Mouse (Mus musculus) megakaryocyte, embryonic 14.5 days (primary cell): Measurements from ENCODE around the gene Olfr213. TPM values are rescaled to one million over a fixed set of nuclear protein-coding genes. Genes with fewer than 3 reads are reported as not detected.

Experiments used
- H3K27me3 ChIP-seq: replicated peaks from 2 replicates; pipeline ENCODE3; 2012; ENCODE audit warnings: inconsistent platforms
- H3K36me3 ChIP-seq: replicated peaks from 2 replicates; pipeline ENCODE3; 2012; ENCODE audit warnings: low read length, inconsistent platforms, mixed read lengths
- H3K4me1 ChIP-seq: 2 replicates; pipeline ENCODE4 v1.6.1; 2012; ENCODE audit warnings: inconsistent platforms
- H3K4me3 ChIP-seq: replicated peaks from 2 replicates; pipeline ENCODE3; 2012; ENCODE audit warnings: moderate library complexity, mild to moderate bottlenecking, inconsistent platforms
- H3K9me3 ChIP-seq: 2 replicates; pipeline ENCODE4 v1.6.1; 2012; ENCODE audit warnings: inconsistent platforms
- FLI1 ChIP-seq: IDR thresholded peaks from 2 replicates; pipeline ENCODE4 v1.6.1; 2012; ENCODE audit warnings: low read length, inconsistent platforms, mixed read lengths
- GATA1 ChIP-seq: IDR thresholded peaks from 3 replicates; pipeline ENCODE4 v1.6.1; 2012; ENCODE audit warnings: mixed read lengths, low read length, inconsistent platforms, borderline replicate concordance
- polyA plus RNA-seq: library from polyadenylated mRNA; stranded (reverse); fragments of >175 nt; gene quantifications from 2 replicates; pipeline ENCODE4 v1.2.3, GENCODE M21; 2012; ENCODE audit warnings: low replicate concordance; ENCODE audit not compliant: insufficient read depth

Olfr213 gene
- polyA plus RNA-seq, 1 experiment, result not detected

- peaks cover 7% of the 10 kb centered on the region for H3K4me1 ChIP-seq
Observed at GRCm38 (mm10) chr6:116569834-116570233, 31.6 kb downstream of the Olfr213 start.

GRCm38 (mm10) chr6:116584095-116584494 is 45.8 kb downstream of the Olfr213 start, which contains the start of gene Olfr215:
TSS of gene Olfr215 (minus strand) at chr6:116584195.
- Histone ChIP-seq H3K4me1 (peaks cover 3% of the 10 kb centered on the region; the same call in 1 of the 2 replicates), H3K36me3 (no peaks in the 10 kb centered on the region), H3K4me3 (no peak within 1 kb of the TSS), H3K27me3 (peaks cover 13% of the 10 kb centered on the region), H3K9me3 (no peaks in the 10 kb centered on the region)
- TF ChIP-seq GATA1 (no peak), FLI1 (no peak)

More at GRCm38 (mm10) chr6:116569834-116570233, 31.6 kb downstream of the Olfr213 start:
- H3K27me3 ChIP-seq, result peaks cover 5% of the 10 kb centered on the region
- H3K9me3 ChIP-seq, result peaks cover 3% of the 10 kb centered on the region
- H3K4me3 ChIP-seq, result no peak overlapping the region
- no peak for TF ChIP-seq GATA1
- TF ChIP-seq FLI1, result no peak
- no peaks in the 10 kb centered on the region for H3K36me3 ChIP-seq

Other genes starting within 250 kb of the Olfr213 start
- 3.4 and 8.1 TPM in 2 replicates for gene March8, start 200.4 kb upstream of the Olfr213 start, polyA plus RNA-seq
- 43.4 and 50.4 TPM in 2 replicates for gene Alox5, start 77.3 kb upstream of the Olfr213 start, polyA plus RNA-seq
- gene Olfr211, start 49.4 kb upstream of the Olfr213 start, polyA plus RNA-seq, result 0.44 TPM in 1 of 2 replicates, not detected in the other
- gene Olfr212, start 31.9 kb upstream of the Olfr213 start, polyA plus RNA-seq, result not detected in 2 replicates
- gene Gm5580, start 12.7 kb downstream of the Olfr213 start, polyA plus RNA-seq, result 0.07 TPM in 1 of 2 replicates, not detected in the other
- gene Olfr214, start 15.8 kb downstream of the Olfr213 start, polyA plus RNA-seq, result not detected in 2 replicates
- not detected in 2 replicates for gene Olfr215, start 45.7 kb downstream of the Olfr213 start, polyA plus RNA-seq
- gene Zfp422, start 90.5 kb downstream of the Olfr213 start, polyA plus RNA-seq, result 4.4 and 4.8 TPM in 2 replicates
- gene Depp1, start 112.2 kb downstream of the Olfr213 start, polyA plus RNA-seq, result 0.51 TPM in 1 of 2 replicates, not detected in the other
- gene Rassf4, start 135.5 kb downstream of the Olfr213 start, polyA plus RNA-seq, result 0.50 and 8.8 TPM in 2 replicates
- gene Tmem72, start 178.5 kb downstream of the Olfr213 start, polyA plus RNA-seq, result not detected in 2 replicates